Mouse (Mus musculus) cerebellum, adult 11-12 months (tissue): ENCODE measurements around the gene Ccdc3.

Experiments used
- DNase-seq: peaks from one replicate; pipeline ENCODE4 v3.0.0; 2022

Gene Ccdc3

GRCm38 (mm10) chr2:5161002-5161745 is 23.6 kb downstream of the Ccdc3 start:
- DNase-seq: no peak

- DNase-seq: no peak
These were observed 24.5 kb downstream of the Ccdc3 start for GRCm38 (mm10) chr2:5161908-5162674.

- no peak for DNase-seq
These were observed 25.2 kb downstream of the Ccdc3 start for GRCm38 (mm10) chr2:5162756-5163155.

DNA sequence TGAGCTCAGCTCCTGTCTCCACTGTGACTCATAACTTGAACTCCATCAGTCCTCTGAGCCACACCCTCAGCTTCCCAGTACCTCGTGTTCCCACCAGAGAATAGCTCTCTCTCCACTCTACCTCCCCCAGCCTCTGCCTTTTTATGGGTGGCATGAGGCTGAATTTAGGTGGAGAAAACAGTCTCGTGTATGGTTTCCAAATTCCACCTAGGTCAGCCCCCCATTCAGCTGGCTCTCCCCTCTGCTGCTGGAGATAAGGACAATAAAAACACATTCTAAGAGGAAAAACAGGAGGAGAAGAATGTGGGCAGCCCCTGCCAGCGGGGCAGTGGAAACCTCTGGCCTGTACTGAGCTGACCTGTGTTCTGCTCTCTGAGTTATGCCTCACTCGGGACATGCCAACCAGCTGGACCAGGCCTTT is 28.4 kb downstream of the Ccdc3 start:
- DNase-seq: no peak

- DNase-seq: no peak
These were observed 29.2 kb downstream of the Ccdc3 start for GRCm38 (mm10) chr2:5166796-5167195.

DNA sequence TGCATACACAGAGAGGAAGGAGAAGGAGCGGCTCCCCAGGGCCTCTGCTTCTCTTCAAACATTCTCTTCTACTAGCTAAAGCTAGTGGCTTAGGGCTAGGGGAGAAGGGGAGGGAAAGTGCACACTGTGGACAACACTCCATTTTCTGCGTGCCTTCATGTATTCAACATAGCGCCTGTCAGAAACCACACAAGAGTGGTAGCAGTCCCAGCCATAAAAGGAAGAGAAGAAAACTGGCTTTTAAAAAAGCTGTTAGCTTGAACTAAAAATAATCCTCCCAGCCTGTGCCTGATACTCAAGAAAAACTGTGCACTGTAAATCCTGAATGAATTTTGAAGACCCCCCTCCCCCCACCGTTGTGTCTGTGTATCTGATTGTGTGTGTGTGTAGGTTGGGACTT is 33.2 kb downstream of the Ccdc3 start:
- DNase-seq: no peak

DNA sequence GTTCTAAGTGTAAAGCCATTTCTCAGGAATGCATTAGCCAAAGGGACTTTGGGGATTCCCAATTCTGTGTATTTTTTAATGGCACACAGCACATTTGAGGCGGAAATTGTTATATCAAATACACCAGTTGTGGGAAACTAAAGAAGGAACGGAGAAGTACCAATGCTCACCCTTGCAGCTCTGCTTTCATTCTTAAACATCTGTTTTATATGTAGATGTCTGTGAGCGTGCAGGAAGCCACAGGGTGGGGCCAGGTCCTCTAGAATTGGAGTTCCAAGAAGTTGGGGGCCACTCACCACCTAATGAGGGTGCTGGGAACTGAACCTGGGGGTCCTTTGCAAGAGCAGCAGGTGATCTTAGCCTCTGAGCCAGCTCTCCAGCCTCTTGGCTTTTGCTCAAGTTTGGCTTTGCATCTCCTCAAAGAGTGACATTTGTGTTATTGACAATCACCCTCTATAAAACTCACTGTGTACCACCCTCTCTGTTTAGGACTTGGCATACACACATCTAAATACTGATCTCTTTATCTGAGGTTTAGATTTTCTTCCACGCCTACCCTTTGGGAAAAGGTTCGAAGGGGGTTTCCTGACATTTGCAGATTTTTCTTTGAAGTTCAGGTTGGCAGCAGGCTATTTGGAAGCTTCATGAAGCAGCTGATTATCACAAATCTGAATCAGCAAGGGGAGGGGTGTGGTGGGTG is 33.9 kb downstream of the Ccdc3 start:
- no peak for DNase-seq

GRCm38 (mm10) chr2:5172773-5173172 is 35.2 kb downstream of the Ccdc3 start:
- no peak for DNase-seq

GRCm38 (mm10) chr2:5174716-5175115 is 37.1 kb downstream of the Ccdc3 start:
- no peak for DNase-seq

GRCm38 (mm10) chr2:5181462-5182443 is 44.2 kb downstream of the Ccdc3 start:
- no peak for DNase-seq

- DNase-seq: no peak
These were observed 46.6 kb downstream of the Ccdc3 start for GRCm38 (mm10) chr2:5184166-5184565.

DNA sequence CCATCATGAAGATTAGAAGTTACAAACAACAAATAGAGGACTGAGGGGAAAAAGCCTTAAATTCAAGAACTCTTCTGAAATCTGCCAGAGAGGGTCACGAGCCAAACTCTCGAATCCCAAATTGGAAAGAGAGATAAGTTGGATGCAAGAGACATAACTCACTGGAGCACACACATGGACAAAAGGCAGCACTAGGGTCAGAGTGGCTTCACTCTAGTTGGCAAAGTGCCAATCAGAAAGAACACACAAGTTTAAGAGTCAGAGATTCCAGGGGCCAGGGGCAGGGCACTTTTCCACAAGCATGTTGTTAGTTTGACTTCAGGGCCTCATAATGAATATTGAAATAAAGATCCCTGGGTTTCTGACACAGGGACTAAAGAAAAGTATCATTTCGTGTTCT is 48.1 kb downstream of the Ccdc3 start:
- DNase-seq: no peak

DNA sequence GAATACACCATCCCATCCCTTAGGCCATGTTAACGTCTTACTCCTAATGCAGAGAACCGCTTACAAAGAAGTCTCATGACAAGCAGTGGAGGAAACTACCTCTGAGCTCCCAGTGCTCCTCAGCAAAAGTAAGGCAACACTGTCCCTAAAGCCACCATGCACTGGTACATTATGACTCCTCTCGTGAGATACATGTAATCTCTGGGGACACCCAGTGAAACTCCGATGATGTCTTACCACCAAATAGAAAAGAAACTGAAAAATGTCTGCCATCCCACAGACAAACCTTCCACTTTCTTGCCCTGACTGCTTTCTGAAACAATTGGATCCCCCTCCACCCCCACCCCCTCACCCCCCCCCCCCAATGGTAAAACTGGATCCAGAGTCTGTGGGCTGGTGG is 54.6 kb downstream of the Ccdc3 start:
- DNase-seq: no peak

- DNase-seq: no peak
These were observed 55.5 kb downstream of the Ccdc3 start for GRCm38 (mm10) chr2:5193071-5193470.

GRCm38 (mm10) chr2:5194701-5195215 is 57.2 kb downstream of the Ccdc3 start:
- no peak for DNase-seq

DNA sequence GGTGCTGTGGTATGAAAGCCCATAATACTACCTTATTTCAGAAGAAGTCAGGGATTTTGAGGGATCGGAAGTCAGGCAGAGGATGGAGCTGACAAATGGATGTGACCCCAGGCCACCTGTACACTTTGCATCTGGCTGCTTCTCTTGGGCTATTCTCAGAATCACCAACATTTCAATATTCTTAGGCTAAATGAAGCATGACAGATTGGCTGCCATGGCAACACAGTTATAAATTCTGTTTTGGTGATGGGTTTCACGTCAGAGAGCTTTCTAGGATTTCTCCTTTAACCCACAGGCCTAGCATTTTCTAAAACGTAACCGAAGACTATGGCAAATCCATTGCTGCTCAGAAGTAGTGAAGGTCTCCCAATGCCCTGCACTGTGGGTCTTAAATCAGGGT is 59.9 kb downstream of the Ccdc3 start:
- no peak for DNase-seq

DNA sequence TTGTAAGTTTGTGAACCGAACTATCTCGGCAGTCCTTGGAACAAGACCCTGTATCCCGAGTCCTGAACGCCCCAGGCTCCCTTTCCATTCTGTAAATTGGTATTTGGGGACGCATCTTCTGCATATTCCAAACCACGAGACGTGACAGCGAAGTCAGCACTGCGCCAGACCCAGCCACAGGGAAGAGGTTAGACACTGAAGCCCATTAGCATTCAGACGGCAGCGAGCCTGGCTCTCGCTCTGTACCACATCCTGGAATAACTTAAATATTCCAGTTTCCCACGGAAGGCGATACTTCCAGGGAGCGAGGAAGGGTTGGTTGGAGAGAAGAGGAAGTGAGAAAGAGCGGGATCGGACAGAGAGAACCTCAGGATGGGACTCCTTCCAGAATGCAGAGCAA is 61.7 kb downstream of the Ccdc3 start:
- DNase-seq: no peak

GRCm38 (mm10) chr2:5200817-5201364 is 63.3 kb downstream of the Ccdc3 start:
- DNase-seq: no peak

GRCm38 (mm10) chr2:5203146-5203545 is 65.6 kb downstream of the Ccdc3 start:
- DNase-seq: no peak

DNA sequence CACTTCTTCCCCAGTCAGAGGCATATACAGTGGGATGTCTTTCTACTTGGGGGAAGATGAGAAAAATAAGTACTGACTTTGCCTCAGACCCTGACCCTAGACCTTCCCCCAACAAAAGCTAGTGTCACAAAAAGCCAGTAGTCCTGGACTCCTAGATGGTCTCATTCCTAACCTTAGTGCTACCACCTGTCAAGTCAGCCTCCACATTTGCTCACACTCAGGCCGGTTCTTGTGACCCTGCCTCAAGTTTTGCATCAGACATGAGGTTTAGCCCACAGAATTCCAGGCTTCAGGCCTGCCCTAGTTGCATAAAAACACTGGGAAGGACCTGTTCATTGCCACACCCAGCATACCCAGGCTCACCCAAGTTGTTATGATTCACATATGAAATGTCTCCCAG is 67.4 kb downstream of the Ccdc3 start:
- DNase-seq: no peak

DNA sequence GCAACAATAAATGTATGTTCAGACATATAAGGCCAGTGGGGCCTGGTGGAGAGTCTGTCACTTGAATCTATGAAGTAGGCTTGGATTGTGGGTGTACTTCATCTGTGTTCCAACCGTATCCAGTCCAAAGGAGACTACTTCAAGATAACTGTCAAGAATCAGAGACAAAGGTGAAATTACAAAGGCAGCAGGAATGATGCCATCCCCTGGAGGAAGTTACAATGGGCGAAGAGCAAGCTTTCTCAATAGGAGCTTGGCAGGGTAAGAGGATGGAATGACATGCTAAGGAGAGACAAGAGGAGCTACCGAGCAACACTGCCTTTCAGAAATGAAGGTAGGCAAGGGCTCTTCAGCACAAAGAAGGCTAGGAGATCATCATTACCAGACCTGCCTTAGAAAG is 69.1 kb downstream of the Ccdc3 start:
- DNase-seq: no peak

- no peak for DNase-seq
These were observed 77.0 kb downstream of the Ccdc3 start for GRCm38 (mm10) chr2:5214581-5214980.
